ENCODE assay signal across 8 mouse cellular contexts in genomic region chr11:78512025-78512957, GRCm38 (mm10). TPM values are rescaled to one million over a fixed set of nuclear protein-coding genes. Genes with fewer than 3 reads are reported as not detected.
DNase-seq lines count a peak whose midpoint lies in the region; ATAC-seq and TF ChIP-seq lines count a peak whose summit lies in the region.

Tmem199 (minus strand) TSS chr11:78512172.
Poldip2 (plus strand) TSS chr11:78512193.

- H3K27me3 ChIP-seq in heart, embryonic 11.5 days (ENCODE audit: control insufficient read depth, insufficient read depth, low read length), result no peaks in the 10 kb centered on the region
- H3K27me3 ChIP-seq in kidney, embryonic 16.5 days (ENCODE audit: insufficient read depth, low read length), result no peaks in the 10 kb centered on the region
- no peaks in the 10 kb centered on the region for H3K27me3 ChIP-seq in liver, adult 2 months (ENCODE audit: control insufficient read depth, insufficient read depth, low read length)
- H3K27me3 ChIP-seq in myocyte (ENCODE audit: control insufficient read depth, insufficient read depth, insufficient read length), result no peaks in the 10 kb centered on the region
- no peaks in the 10 kb centered on the region for H3K27me3 ChIP-seq in splenic B cell, adult 2 months (ENCODE audit: control insufficient read depth, insufficient read depth, low read length, poor library complexity, severe bottlenecking)

- H3K4me1 ChIP-seq in heart, embryonic 11.5 days (ENCODE audit: control insufficient read depth, insufficient read depth, low read length), result peaks cover 14% of the 10 kb centered on the region
- peaks cover 18% of the 10 kb centered on the region for H3K4me1 ChIP-seq in kidney, embryonic 16.5 days (ENCODE audit: insufficient read depth, low read length)
- H3K4me1 ChIP-seq in liver, adult 2 months (ENCODE audit: control insufficient read depth, insufficient read depth, low read length), result 0 out of 2 replicates have a peak, but pooled peaks cover 3% of the 10 kb centered on the region

- peak within 1 kb of the TSS; percentile 91 for H3K4me3 ChIP-seq in heart, embryonic 11.5 days (ENCODE audit: low read depth, low read length)
- H3K4me3 ChIP-seq in kidney, embryonic 16.5 days (ENCODE audit: low read length), result peak within 1 kb of the TSS; percentile 81
- peak within 1 kb of the TSS; percentile 88 for H3K4me3 ChIP-seq in liver, adult 2 months (ENCODE audit: insufficient read depth, low read depth, low read length)
- H3K4me3 ChIP-seq in myocyte, result peak within 1 kb of the TSS; percentile 92

- TF ChIP-seq CTCF in liver, adult 2 months (IDR thresholded peaks at IDR 0.05; ENCODE audit: low read depth, low read length), result no peak

- peaks cover 23% of the 10 kb centered on the region for H3K36me3 ChIP-seq in heart, embryonic 11.5 days (ENCODE audit: control insufficient read depth, insufficient read depth, low read length)
- H3K36me3 ChIP-seq in kidney, embryonic 16.5 days (ENCODE audit: insufficient read depth, low read length), result peaks cover 47% of the 10 kb centered on the region
- peaks cover 34% of the 10 kb centered on the region for H3K36me3 ChIP-seq in liver, adult 2 months (ENCODE audit: control insufficient read depth, insufficient read depth, low read length)
- H3K36me3 ChIP-seq in myocyte (ENCODE audit: control insufficient read depth, insufficient read depth), result peaks cover 24% of the 10 kb centered on the region
- peaks cover 5% of the 10 kb centered on the region for H3K36me3 ChIP-seq in splenic B cell, adult 2 months (ENCODE audit: control insufficient read depth, insufficient read depth, low read length, poor library complexity, severe bottlenecking)

- no peaks in the 10 kb centered on the region for H3K9me3 ChIP-seq in heart, embryonic 11.5 days (replicated peaks; ENCODE audit: control insufficient read depth, low read length)
- no peaks in the 10 kb centered on the region for H3K9me3 ChIP-seq in kidney, embryonic 16.5 days (ENCODE audit: low read length)

- peak within 1 kb of the TSS; percentile 88 for H3K27ac ChIP-seq in heart, embryonic 11.5 days (ENCODE audit: low read depth, low read length)
- H3K27ac ChIP-seq in kidney, embryonic 16.5 days (ENCODE audit: low read length), result peak within 1 kb of the TSS; percentile 85
- H3K27ac ChIP-seq in liver, adult 2 months (replicated peaks; ENCODE audit: insufficient read depth, low read depth, low read length), result peak within 1 kb of the TSS; percentile 91

- H3ac ChIP-seq in myocyte (ENCODE audit: control insufficient read depth, insufficient read length), result peak within 1 kb of the TSS; percentile 93

- peak; percentile 93 for DNase-seq in B cell, adult 2 months
- peak; percentile 97 for DNase-seq in brain, adult 2 months (ENCODE audit: low read depth, low spot score)
- DNase-seq in liver, adult 2 months (ENCODE audit: extremely low read depth, low read depth, low spot score), result peak; percentile 75
- peak; percentile 95 for DNase-seq in splenic B cell, adult 2 months (ENCODE audit: low read depth, low spot score)

- WGBS in heart, embryonic 11.5 days (ENCODE audit: insufficient replicate concordance), result under 1% methylated on average over 66 of the region's 67 CpGs
- WGBS in kidney, embryonic 16.5 days, result under 1% methylated on average over 66 of the region's 67 CpGs
- under 1% methylated on average over 66 of the region's 67 CpGs for WGBS in liver, adult 2 months

- peak within 1 kb of the TSS; percentile 99 for H3K9ac ChIP-seq in heart, embryonic 11.5 days (ENCODE audit: low read depth, low read length)
- H3K9ac ChIP-seq in kidney, embryonic 16.5 days (replicated peaks; ENCODE audit: low read length), result peak within 1 kb of the TSS; percentile 95
- H3K9ac ChIP-seq in liver, adult 2 months (ENCODE audit: low read depth, low read length), result peak within 1 kb of the TSS; percentile 99

- peak; percentile 90 for TF ChIP-seq POLR2A in liver, adult 2 months (IDR thresholded peaks at IDR 0.05; ENCODE audit: extremely low read depth, insufficient read depth, low read length)
- peak; percentile 97 for TF ChIP-seq POLR2A in myocyte (IDR thresholded peaks at IDR 0.05; ENCODE audit: insufficient read length, low read depth)

- H3K4me2 ChIP-seq in heart, embryonic 11.5 days, result peak within 1 kb of the TSS; percentile 75
- peak within 1 kb of the TSS; percentile 58 for H3K4me2 ChIP-seq in kidney, embryonic 16.5 days (replicated peaks; ENCODE audit: low read depth, low read length)
- peak within 1 kb of the TSS; percentile 85 for H3K4me2 ChIP-seq in myocyte (ENCODE audit: low read depth)

- ATAC-seq in erythroblast, adult 5-6 weeks (replicated peaks; ENCODE audit: low FRiP score, poor library complexity, severe bottlenecking), result peak; percentile 92
- ATAC-seq in heart, embryonic 11.5 days (replicated peaks; ENCODE audit: insufficient number of reproducible peaks, low FRiP score, low TSS enrichment), result peak; percentile 93
- peak; percentile 97 for ATAC-seq in kidney, embryonic 16.5 days (ENCODE audit: low FRiP score, low TSS enrichment)

- peaks cover 3% of the 10 kb centered on the region; the same call in 1 of the 2 replicates for H3K79me2 ChIP-seq in liver, adult 2 months (ENCODE audit: control insufficient read depth, insufficient read depth, low read length)
- peaks cover 29% of the 10 kb centered on the region for H3K79me2 ChIP-seq in myocyte (ENCODE audit: control insufficient read depth, insufficient read depth)

TF ChIP-seq in myocyte, 11 proteins besides CTCF, POLR2A, EP300 and RAD21:
- TF ChIP-seq CEBPB (IDR thresholded peaks at IDR 0.05; ENCODE audit: insufficient read depth, poor library complexity, severe bottlenecking), result no peak
- TF ChIP-seq SRF (IDR thresholded peaks at IDR 0.05; ENCODE audit: control insufficient read depth, insufficient read length, low read depth), result peak; percentile 29
- peak; percentile 88 for TF ChIP-seq POLR2AphosphoS2 (IDR thresholded peaks at IDR 0.05; ENCODE audit: insufficient read length, low read depth)
- TF ChIP-seq E2F4 (IDR thresholded peaks at IDR 0.05; ENCODE audit: insufficient read depth), result peak; percentile 17
- TF ChIP-seq REST (IDR thresholded peaks at IDR 0.05; ENCODE audit: insufficient read depth, insufficient read length), result no peak
- TF ChIP-seq TCF12 (IDR thresholded peaks at IDR 0.05; ENCODE audit: insufficient read depth, poor library complexity, severe bottlenecking), result no peak
- TF ChIP-seq USF1 (IDR thresholded peaks at IDR 0.05; ENCODE audit: low read depth), result peak; percentile 93
- no peak for TF ChIP-seq MAX (IDR thresholded peaks at IDR 0.05; ENCODE audit: low read depth)
- no peak for TF ChIP-seq MYOG (IDR thresholded peaks at IDR 0.05; ENCODE audit: control insufficient read depth in 1 of 3, insufficient read depth in 1 of 3, insufficient read length in 2 of 3, low read depth in 2 of 3)
- TF ChIP-seq MYOD1 (IDR thresholded peaks at IDR 0.05; ENCODE audit: control insufficient read depth in 1 of 3, insufficient read length in 2 of 3, low read depth in 2 of 3), result peak in 1 of 3 experiments; percentile 6
- no peak for TF ChIP-seq TCF3 (IDR thresholded peaks at IDR 0.05; ENCODE audit: insufficient read length, low read depth)

RNA-seq across cellular contexts. Expression of gene Tmem199, which starts in this region (rescaled TPM):
- 3.8 and 13.8 TPM in 2 replicates for total RNA-seq in erythroblast, adult 5-6 weeks (2015; ENCODE audit: low replicate concordance)
- 4.0 and 5.3 TPM in 2 replicates for total RNA-seq in erythroblast, adult 5-6 weeks (2017; ENCODE audit: low replicate concordance)
- 57.0 and 63.9 TPM in 2 replicates for polyA plus RNA-seq in heart, embryonic 11.5 days (2014; fragmentation: Nextera tagmentation; extraction: Ambion mirVana)
- 56.9 and 58.8 TPM in 2 replicates for polyA plus RNA-seq in kidney, embryonic 16.5 days (2015; fragmentation: Nextera tagmentation; extraction: Ambion mirVana)
- 7.7 and 10.8 TPM in 2 replicates for total RNA-seq in liver, adult 2 months (2014; rRNA removed)
- polyA plus RNA-seq in liver, adult 2 months (2012; rRNA removed), result 5.9 and 6.1 TPM in 2 replicates
- 35.0 TPM for polyA plus RNA-seq in myocyte (2012; fragmentation: generic; extraction: Trizol)

RNA-seq across cellular contexts. Expression of gene Poldip2, which starts in this region (rescaled TPM):
- 6.9 and 17.5 TPM in 2 replicates for total RNA-seq in erythroblast, adult 5-6 weeks (2015; ENCODE audit: low replicate concordance)
- total RNA-seq in erythroblast, adult 5-6 weeks (2017; ENCODE audit: low replicate concordance), result 7.8 and 13.4 TPM in 2 replicates
- polyA plus RNA-seq in heart, embryonic 11.5 days (2014; fragmentation: Nextera tagmentation; extraction: Ambion mirVana), result 130 and 154 TPM in 2 replicates
- polyA plus RNA-seq in kidney, embryonic 16.5 days (2015; fragmentation: Nextera tagmentation; extraction: Ambion mirVana), result 188 and 192 TPM in 2 replicates
- total RNA-seq in liver, adult 2 months (2014; rRNA removed), result 63.5 and 67.5 TPM in 2 replicates
- polyA plus RNA-seq in liver, adult 2 months (2012; rRNA removed), result 77.6 and 80.9 TPM in 2 replicates
- polyA plus RNA-seq in myocyte (2012; fragmentation: generic; extraction: Trizol), result 103 TPM

Comparison
In these comparisons a context has a peak if more than half of its experiments do, and no peak if none do; other contexts are left out.
1. Peak in every context shown above with its lines: DNase-seq, ATAC-seq, H3K4me3 ChIP-seq and H3K27ac ChIP-seq.